Mouse (Mus musculus): ENCODE results near the gene Gm3667. TPM values are rescaled to one million over a fixed set of nuclear protein-coding genes. Genes with fewer than 3 reads are reported as not detected.
A peak's percentile ranks its signal among the peaks of the same experiment; 100 is the strongest.
"Not testable (repeated sequence)": the region's sequence is repeated elsewhere in the genome, so short reads cannot be mapped to it uniquely, and the experiment has no call there.

The Gm3667 gene
- polyA plus RNA-seq (2015; fragmentation: Nextera tagmentation; extraction: Ambion mirVana), result 0.44 and 0.55 TPM in 2 replicates

DNA sequence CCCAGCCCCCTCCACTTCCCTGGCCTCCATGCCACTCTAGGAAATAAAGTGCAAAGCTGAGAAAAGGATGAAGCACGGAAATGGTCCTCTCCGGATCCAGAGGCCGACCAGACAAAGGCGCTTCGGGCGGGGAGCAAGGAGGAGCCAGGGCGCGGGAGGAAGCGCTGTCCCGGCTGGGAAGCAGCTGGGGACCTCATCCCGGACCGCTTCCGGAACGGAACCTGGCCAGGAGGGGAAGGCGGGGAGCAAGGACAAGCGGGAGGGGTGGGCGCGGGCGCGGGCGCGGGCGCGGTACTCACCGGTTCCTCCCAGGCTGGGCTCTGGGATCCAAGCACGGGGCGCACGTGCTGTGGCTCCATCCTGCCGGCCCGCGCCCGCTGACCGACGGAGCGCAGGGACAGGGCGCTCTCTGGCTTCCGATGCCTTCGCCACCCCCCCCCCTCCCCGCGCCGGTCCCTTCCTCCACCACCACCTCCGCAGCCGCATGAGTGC is at the start of gene Gm3667:
TSS of gene Gm3667 (minus strand) at position 442 of the 492 bp plus-strand sequence.
- not testable (repeated sequence) for H3K36me3 ChIP-seq; H3K9ac ChIP-seq; ATAC-seq; H3K9me3 ChIP-seq; H3K4me1 ChIP-seq (replicated peaks); H3K27ac ChIP-seq; H3K27me3 ChIP-seq (replicated peaks)
- H3K4me2 ChIP-seq (replicated peaks), result peak within 1 kb of the TSS; percentile 65
- peak within 1 kb of the TSS; percentile 38 for H3K4me3 ChIP-seq (replicated peaks)
- 2% methylated on average over 26 of the region's 43 CpGs for WGBS

GRCm38 (mm10) chr14:6899881-6900280 is 10.1 kb upstream of the Gm3667 start:
- H3K4me3 ChIP-seq (replicated peaks); H3K4me2 ChIP-seq (replicated peaks); H3K36me3 ChIP-seq; ATAC-seq; H3K27me3 ChIP-seq (replicated peaks); H3K9me3 ChIP-seq; H3K9ac ChIP-seq; H3K4me1 ChIP-seq (replicated peaks); H3K27ac ChIP-seq: not testable (repeated sequence)
- 97% methylated on average over 19 of the region's 24 CpGs for WGBS

DNA sequence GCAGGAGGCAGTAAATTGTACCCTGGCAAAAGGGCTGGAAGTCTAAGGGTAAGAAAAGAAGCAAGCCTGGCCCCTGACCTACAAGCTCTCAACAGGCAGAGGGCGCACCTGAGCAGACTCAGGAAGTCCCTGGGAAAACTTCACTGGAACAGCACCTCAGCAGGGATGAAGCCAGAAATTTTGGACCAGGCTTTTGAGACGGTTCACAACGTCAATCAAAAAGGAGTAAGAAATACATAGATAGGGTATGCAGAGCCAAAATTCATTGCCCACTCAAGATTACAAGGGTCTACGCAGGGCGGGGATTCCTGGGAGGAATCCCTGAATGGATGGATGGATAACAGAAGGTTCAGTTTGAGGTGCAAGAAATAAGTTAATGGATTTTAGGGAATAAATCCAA is 951 bp downstream of the Gm3667 start:
- H3K9ac ChIP-seq; H3K4me3 ChIP-seq (replicated peaks); H3K4me1 ChIP-seq (replicated peaks); H3K36me3 ChIP-seq; H3K9me3 ChIP-seq; H3K27me3 ChIP-seq (replicated peaks); H3K27ac ChIP-seq; ATAC-seq: not testable (repeated sequence)
- H3K4me2 ChIP-seq (replicated peaks), result peak overlapping the region; percentile 65
- WGBS, result 14% methylated on average over 4 of the region's 5 CpGs

DNA sequence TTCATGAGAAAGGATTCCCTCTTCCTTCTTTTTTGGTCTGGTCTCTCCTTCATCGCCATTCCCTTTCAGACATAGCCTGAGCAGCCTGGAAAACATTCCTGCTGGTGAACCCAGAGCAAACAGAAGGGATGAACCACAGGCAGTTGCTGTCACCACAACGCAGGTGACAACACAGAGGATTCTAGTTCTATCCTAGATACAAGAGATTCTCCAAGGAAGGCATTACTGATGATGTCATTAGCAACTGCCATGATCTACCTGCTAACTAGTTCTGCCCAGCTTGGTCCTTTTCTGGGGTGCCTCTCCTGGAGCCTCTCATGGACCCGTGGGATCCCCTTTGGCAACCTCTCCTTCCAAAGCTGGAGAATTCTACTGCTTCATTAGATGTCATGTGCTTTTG is 49.6 kb downstream of the Gm3667 start, which contains the start of gene Gm3642:
TSS of gene Gm3642 (minus strand) at position 101 of the 400 bp plus-strand sequence.
- not testable (repeated sequence) for H3K4me1 ChIP-seq (replicated peaks); H3K9me3 ChIP-seq; H3K4me3 ChIP-seq (replicated peaks); H3K9ac ChIP-seq; H3K27me3 ChIP-seq (replicated peaks); ATAC-seq; H3K36me3 ChIP-seq; H3K4me2 ChIP-seq (replicated peaks); H3K27ac ChIP-seq
- no CpG with 5 or more reads among the region's 3 CpGs for WGBS

- not testable (repeated sequence) for H3K27me3 ChIP-seq (replicated peaks); H3K4me3 ChIP-seq (replicated peaks); H3K4me2 ChIP-seq (replicated peaks); H3K27ac ChIP-seq; H3K9ac ChIP-seq; H3K36me3 ChIP-seq; ATAC-seq; H3K4me1 ChIP-seq (replicated peaks); H3K9me3 ChIP-seq
- WGBS, result 84% methylated on average over 3 of the region's 3 CpGs
Measured at GRCm38 (mm10) chr14:6823297-6823696, 66.5 kb downstream of the Gm3667 start.

Other genes with a start within 250 kb of the Gm3667 start
- gene Gm10251, start 205.8 kb downstream of the Gm3667 start, polyA plus RNA-seq (2015; fragmentation: Nextera tagmentation; extraction: Ambion mirVana), result not detected in 2 replicates
- not detected in 2 replicates for gene Gm8050, start 169.7 kb downstream of the Gm3667 start, polyA plus RNA-seq (2015; fragmentation: Nextera tagmentation; extraction: Ambion mirVana)
- 3.0 TPM in 2 replicates for gene Gm3636, start 147.6 kb downstream of the Gm3667 start, polyA plus RNA-seq (2015; fragmentation: Nextera tagmentation; extraction: Ambion mirVana)
- gene Gm8362, start 115.6 kb downstream of the Gm3667 start, polyA plus RNA-seq (2015; fragmentation: Nextera tagmentation; extraction: Ambion mirVana), result not detected in 2 replicates
- gene Gm3642, start 49.7 kb downstream of the Gm3667 start, polyA plus RNA-seq (2015; fragmentation: Nextera tagmentation; extraction: Ambion mirVana), result not detected in 2 replicates
- not detected in 2 replicates for gene Gm6356, start 83.9 kb upstream of the Gm3667 start, polyA plus RNA-seq (2015; fragmentation: Nextera tagmentation; extraction: Ambion mirVana)
- gene Gm10406, start 137.5 kb upstream of the Gm3667 start, polyA plus RNA-seq (2015; fragmentation: Nextera tagmentation; extraction: Ambion mirVana), result 0.30 and 0.31 TPM in 2 replicates
- not detected in 2 replicates for gene Gm3685, start 155.0 kb upstream of the Gm3667 start, polyA plus RNA-seq (2015; fragmentation: Nextera tagmentation; extraction: Ambion mirVana)
- gene Gm3696, start 210.7 kb upstream of the Gm3667 start, polyA plus RNA-seq (2015; fragmentation: Nextera tagmentation; extraction: Ambion mirVana), result 0.77 and 0.86 TPM in 2 replicates
- gene Gm6676, start 235.4 kb upstream of the Gm3667 start, polyA plus RNA-seq (2015; fragmentation: Nextera tagmentation; extraction: Ambion mirVana), result not detected in 2 replicates

Data from intestine, embryonic 15.5 days (tissue).